Mouse (Mus musculus): Measurements from ENCODE around the gene Tnni2.
A peak's percentile ranks its signal among the peaks of the same experiment; 100 is the strongest.

DNA sequence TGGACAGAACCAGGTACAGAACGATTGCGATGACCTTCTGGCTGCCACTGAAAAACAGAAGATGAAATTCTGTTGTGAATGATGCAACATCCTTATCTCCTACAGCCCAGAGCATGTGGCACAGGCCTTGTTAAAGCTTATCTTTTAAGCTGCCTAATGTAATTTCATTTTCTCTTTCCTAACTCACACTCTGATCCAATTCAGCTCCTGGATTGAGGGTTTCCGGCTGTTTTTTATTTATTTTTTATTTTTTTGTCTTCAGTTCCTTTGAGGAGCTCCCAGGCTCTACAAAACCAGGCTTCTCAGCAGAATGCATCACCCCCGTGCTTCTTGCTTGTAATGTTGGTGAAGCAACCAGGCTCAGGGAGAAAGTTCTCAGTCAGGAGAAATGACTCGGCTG, 21.7 kb upstream of the Tnni2 start:
- peak; percentile 67 for TF ChIP-seq TAL1 (IDR thresholded peaks at IDR 0.05; ENCODE audit: low read length)
- peak; percentile 92 for TF ChIP-seq GATA1 (IDR thresholded peaks at IDR 0.05; ENCODE audit: low read length)
